Mouse (Mus musculus): Measurements from ENCODE around the gene Nudt4.

DNA sequence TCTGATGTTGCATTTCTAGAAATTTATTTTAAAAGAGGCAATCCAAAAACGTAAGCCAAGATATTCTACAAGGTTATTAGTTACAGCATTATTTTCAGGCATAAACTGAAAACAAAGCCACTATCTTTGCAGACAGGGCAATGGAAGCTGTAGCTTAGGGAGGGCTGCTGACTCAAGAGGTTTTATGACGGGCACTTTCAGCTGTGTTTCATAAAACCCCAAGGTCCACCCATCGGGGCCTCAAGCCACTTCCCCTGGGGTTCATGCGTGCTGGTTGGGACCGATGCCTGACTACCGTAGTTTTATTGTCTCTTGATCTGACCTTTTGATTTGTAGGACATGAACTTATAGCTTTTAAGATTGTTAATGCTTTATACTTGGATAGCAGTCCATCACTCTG, 26.2 kb upstream of the Nudt4 start:
- TF ChIP-seq CTCF (IDR thresholded peaks at IDR 0.05; ENCODE audit: borderline replicate concordance, extremely low read depth, insufficient read depth, insufficient read length) (no peak), POLR2A (IDR thresholded peaks at IDR 0.05; ENCODE audit: borderline replicate concordance, extremely low read depth, insufficient read depth, insufficient read length, poor library complexity, severe bottlenecking) (no peak)
